Mouse (Mus musculus): ENCODE data around the gene Syn3. TPM values are rescaled to one million over a fixed set of nuclear protein-coding genes. Genes with fewer than 3 reads are reported as not detected.
A peak's percentile ranks its signal among the peaks of the same experiment; 100 is the strongest.

The Syn3 gene
- polyA plus RNA-seq, 1 experiment: 2.6 TPM

DNA sequence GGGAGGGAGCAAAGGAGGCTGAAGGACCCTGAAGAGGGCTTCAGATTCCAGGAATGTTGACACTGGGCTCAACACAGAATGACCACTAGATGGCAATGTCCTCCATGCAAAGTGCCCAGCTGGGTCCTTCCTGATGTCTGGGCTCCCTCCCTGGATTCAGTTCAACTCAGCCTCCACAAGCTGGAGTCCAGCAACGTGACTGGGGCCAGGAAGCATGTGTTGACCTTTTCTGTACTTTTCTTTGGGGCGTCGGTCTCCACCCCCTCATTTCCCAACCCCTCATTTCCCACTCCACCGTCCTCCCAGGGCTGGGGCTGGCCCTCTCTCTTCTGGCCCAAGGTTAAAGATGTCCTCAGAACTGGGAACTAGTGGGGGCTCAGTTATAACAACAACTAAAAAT, 433.8 kb downstream of the Syn3 start:
- TF ChIP-seq POLR2A (IDR thresholded peaks at IDR 0.05; ENCODE audit: insufficient read depth, low read length) (no peak), EP300 (IDR thresholded peaks at IDR 0.05; ENCODE audit: insufficient read depth, low read depth, low read length) (no peak), CTCF (IDR thresholded peaks at IDR 0.05; ENCODE audit: low read depth, low read length) (peak; percentile 85)
- H3K4me3 ChIP-seq (ENCODE audit: low read depth, low read length): no peak overlapping the region
- H3K9me3 ChIP-seq (replicated peaks; ENCODE audit: control insufficient read depth, insufficient read depth, low read length, poor library complexity, severe bottlenecking): no peaks in the 10 kb centered on the region
- H3K4me1 ChIP-seq (ENCODE audit: control insufficient read depth, insufficient read depth, low read length): no peaks in the 10 kb centered on the region
- no peaks in the 10 kb centered on the region for H3K27me3 ChIP-seq (ENCODE audit: control insufficient read depth, insufficient read depth, low read length, poor library complexity, severe bottlenecking)
- H3K9ac ChIP-seq (ENCODE audit: low read depth, poor library complexity, severe bottlenecking): no peak overlapping the region
- no peak overlapping the region for H3K27ac ChIP-seq (ENCODE audit: insufficient read depth, low read length)
- H3K36me3 ChIP-seq (ENCODE audit: control insufficient read depth, insufficient read depth, low read length, poor library complexity, severe bottlenecking): no peaks in the 10 kb centered on the region

DNA sequence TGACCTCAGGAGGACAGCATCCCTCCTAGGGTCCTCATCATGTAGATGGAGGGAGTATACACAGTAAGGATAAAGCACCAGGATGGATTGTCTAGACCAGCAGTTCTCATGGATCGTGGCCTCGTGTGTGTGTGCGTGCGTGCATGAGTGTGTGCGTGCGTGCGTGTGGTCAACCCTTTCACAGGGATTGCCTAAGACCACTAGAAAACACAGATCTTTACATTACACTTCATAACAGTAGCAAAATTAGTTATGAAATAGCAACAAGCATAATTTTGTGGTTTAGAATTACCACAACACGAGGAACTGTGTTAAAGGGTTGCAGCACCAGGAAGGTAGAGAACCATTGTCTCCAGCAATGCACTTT, 435.7 kb downstream of the Syn3 start:
- no peaks in the 10 kb centered on the region for H3K9me3 ChIP-seq (replicated peaks; ENCODE audit: control insufficient read depth, insufficient read depth, low read length, poor library complexity, severe bottlenecking)
- H3K4me1 ChIP-seq (ENCODE audit: control insufficient read depth, insufficient read depth, low read length): no peaks in the 10 kb centered on the region
- H3K9ac ChIP-seq (ENCODE audit: low read depth, poor library complexity, severe bottlenecking): no peak overlapping the region
- H3K36me3 ChIP-seq (ENCODE audit: control insufficient read depth, insufficient read depth, low read length, poor library complexity, severe bottlenecking): no peaks in the 10 kb centered on the region
- H3K27me3 ChIP-seq (ENCODE audit: control insufficient read depth, insufficient read depth, low read length, poor library complexity, severe bottlenecking): no peaks in the 10 kb centered on the region
- no peak overlapping the region for H3K27ac ChIP-seq (ENCODE audit: insufficient read depth, low read length)
- no peak overlapping the region for H3K4me3 ChIP-seq (ENCODE audit: low read depth, low read length)
- no peak for TF ChIP-seq CTCF (IDR thresholded peaks at IDR 0.05; ENCODE audit: low read depth, low read length)
- no peak for TF ChIP-seq POLR2A (IDR thresholded peaks at IDR 0.05; ENCODE audit: insufficient read depth, low read length)
- no peak for TF ChIP-seq EP300 (IDR thresholded peaks at IDR 0.05; ENCODE audit: insufficient read depth, low read depth, low read length)

- no peak overlapping the region for H3K27ac ChIP-seq (ENCODE audit: insufficient read depth, low read length)
- H3K36me3 ChIP-seq (ENCODE audit: control insufficient read depth, insufficient read depth, low read length, poor library complexity, severe bottlenecking): no peaks in the 10 kb centered on the region
- no peaks in the 10 kb centered on the region for H3K4me1 ChIP-seq (ENCODE audit: control insufficient read depth, insufficient read depth, low read length)
- TF ChIP-seq EP300 (IDR thresholded peaks at IDR 0.05; ENCODE audit: insufficient read depth, low read depth, low read length) (no peak), POLR2A (IDR thresholded peaks at IDR 0.05; ENCODE audit: insufficient read depth, low read length) (no peak), CTCF (IDR thresholded peaks at IDR 0.05; ENCODE audit: low read depth, low read length) (no peak)
- H3K27me3 ChIP-seq (ENCODE audit: control insufficient read depth, insufficient read depth, low read length, poor library complexity, severe bottlenecking): no peaks in the 10 kb centered on the region
- no peaks in the 10 kb centered on the region for H3K9me3 ChIP-seq (replicated peaks; ENCODE audit: control insufficient read depth, insufficient read depth, low read length, poor library complexity, severe bottlenecking)
- no peak overlapping the region for H3K9ac ChIP-seq (ENCODE audit: low read depth, poor library complexity, severe bottlenecking)
- H3K4me3 ChIP-seq (ENCODE audit: low read depth, low read length): no peak overlapping the region
Observed at GRCm38 (mm10) chr10:86062261-86063017, 436.3 kb downstream of the Syn3 start.

DNA sequence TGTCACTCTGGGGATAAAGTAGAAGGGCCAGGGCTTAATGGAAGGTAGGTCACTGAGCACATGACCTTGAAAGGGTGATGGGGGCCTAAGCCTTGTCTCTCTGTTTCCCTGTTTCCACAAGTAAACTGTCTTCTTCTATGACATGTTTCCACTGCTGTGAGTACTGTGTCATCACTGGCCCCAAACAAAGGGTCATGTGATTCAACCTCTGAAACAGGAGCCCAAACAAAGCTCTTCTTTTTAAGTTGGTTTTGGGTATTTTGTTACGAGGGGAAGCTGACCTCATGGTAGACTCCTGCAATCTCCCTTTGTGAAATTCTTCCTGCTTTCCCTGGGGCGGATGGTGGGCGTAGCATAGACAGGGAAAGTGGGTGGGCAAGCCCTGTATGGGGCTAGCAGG, 438.4 kb downstream of the Syn3 start:
- Histone ChIP-seq H3K9me3 (replicated peaks; ENCODE audit: control insufficient read depth, insufficient read depth, low read length, poor library complexity, severe bottlenecking) (no peaks in the 10 kb centered on the region), H3K4me3 (ENCODE audit: low read depth, low read length) (no peak overlapping the region), H3K27me3 (ENCODE audit: control insufficient read depth, insufficient read depth, low read length, poor library complexity, severe bottlenecking) (no peaks in the 10 kb centered on the region), H3K27ac (ENCODE audit: insufficient read depth, low read length) (no peak overlapping the region), H3K9ac (ENCODE audit: low read depth, poor library complexity, severe bottlenecking) (no peak overlapping the region), H3K4me1 (ENCODE audit: control insufficient read depth, insufficient read depth, low read length) (no peaks in the 10 kb centered on the region), H3K36me3 (ENCODE audit: control insufficient read depth, insufficient read depth, low read length, poor library complexity, severe bottlenecking) (no peaks in the 10 kb centered on the region)
- TF ChIP-seq CTCF (IDR thresholded peaks at IDR 0.05; ENCODE audit: low read depth, low read length) (no peak), EP300 (IDR thresholded peaks at IDR 0.05; ENCODE audit: insufficient read depth, low read depth, low read length) (no peak), POLR2A (IDR thresholded peaks at IDR 0.05; ENCODE audit: insufficient read depth, low read length) (no peak)

DNA sequence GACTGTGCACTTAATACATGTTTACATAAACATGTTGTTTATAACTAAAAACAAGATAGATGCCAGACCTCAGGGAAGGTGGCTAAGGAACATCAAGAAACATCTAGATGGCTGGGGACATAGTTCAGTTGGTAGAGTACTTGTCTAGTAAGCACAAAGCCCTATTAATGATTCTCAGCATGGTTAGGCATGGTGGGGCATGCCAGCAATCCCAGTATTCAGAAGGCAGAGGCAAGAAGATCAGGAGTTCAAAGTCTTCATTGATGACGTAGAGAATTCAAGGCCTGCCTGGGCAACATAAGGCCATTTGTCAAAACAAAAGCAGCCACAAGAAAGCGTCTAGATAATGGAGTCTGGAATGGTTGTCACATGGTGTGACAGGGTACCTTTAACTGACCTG, 441.0 kb downstream of the Syn3 start:
- no peak overlapping the region for H3K4me3 ChIP-seq (ENCODE audit: low read depth, low read length)
- H3K27ac ChIP-seq (ENCODE audit: insufficient read depth, low read length): no peak overlapping the region
- no peaks in the 10 kb centered on the region for H3K27me3 ChIP-seq (ENCODE audit: control insufficient read depth, insufficient read depth, low read length, poor library complexity, severe bottlenecking)
- H3K36me3 ChIP-seq (ENCODE audit: control insufficient read depth, insufficient read depth, low read length, poor library complexity, severe bottlenecking): no peaks in the 10 kb centered on the region
- no peaks in the 10 kb centered on the region for H3K4me1 ChIP-seq (ENCODE audit: control insufficient read depth, insufficient read depth, low read length)
- H3K9me3 ChIP-seq (replicated peaks; ENCODE audit: control insufficient read depth, insufficient read depth, low read length, poor library complexity, severe bottlenecking): no peaks in the 10 kb centered on the region
- TF ChIP-seq EP300 (IDR thresholded peaks at IDR 0.05; ENCODE audit: insufficient read depth, low read depth, low read length) (no peak), POLR2A (IDR thresholded peaks at IDR 0.05; ENCODE audit: insufficient read depth, low read length) (no peak), CTCF (IDR thresholded peaks at IDR 0.05; ENCODE audit: low read depth, low read length) (no peak)
- no peak overlapping the region for H3K9ac ChIP-seq (ENCODE audit: low read depth, poor library complexity, severe bottlenecking)

DNA sequence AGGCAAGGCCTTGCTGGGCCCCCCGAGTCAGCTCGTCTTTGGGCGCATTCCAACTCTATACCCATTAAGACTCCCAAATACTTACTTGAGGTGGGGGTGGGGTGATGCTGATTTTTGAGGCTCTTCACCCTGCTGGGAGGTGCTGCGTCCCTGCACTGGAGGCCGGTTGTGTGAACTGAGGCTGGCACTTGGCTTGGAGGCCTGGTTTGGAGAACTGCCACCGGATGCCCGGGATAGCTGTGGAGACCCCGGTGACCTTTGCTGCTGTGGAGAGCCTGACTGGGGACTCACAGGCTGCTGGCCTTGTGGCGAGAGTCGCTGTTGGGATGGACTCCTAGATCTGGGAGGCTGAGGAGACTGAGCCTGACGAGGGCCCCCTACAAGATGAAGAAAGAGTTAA, 441.4 kb downstream of the Syn3 start:
- no peak overlapping the region for H3K9ac ChIP-seq (ENCODE audit: low read depth, poor library complexity, severe bottlenecking)
- H3K4me1 ChIP-seq (ENCODE audit: control insufficient read depth, insufficient read depth, low read length): no peaks in the 10 kb centered on the region
- no peaks in the 10 kb centered on the region for H3K36me3 ChIP-seq (ENCODE audit: control insufficient read depth, insufficient read depth, low read length, poor library complexity, severe bottlenecking)
- no peaks in the 10 kb centered on the region for H3K27me3 ChIP-seq (ENCODE audit: control insufficient read depth, insufficient read depth, low read length, poor library complexity, severe bottlenecking)
- no peaks in the 10 kb centered on the region for H3K9me3 ChIP-seq (replicated peaks; ENCODE audit: control insufficient read depth, insufficient read depth, low read length, poor library complexity, severe bottlenecking)
- H3K4me3 ChIP-seq (ENCODE audit: low read depth, low read length): no peak overlapping the region
- H3K27ac ChIP-seq (ENCODE audit: insufficient read depth, low read length): no peak overlapping the region
- TF ChIP-seq EP300 (IDR thresholded peaks at IDR 0.05; ENCODE audit: insufficient read depth, low read depth, low read length): no peak
- no peak for TF ChIP-seq CTCF (IDR thresholded peaks at IDR 0.05; ENCODE audit: low read depth, low read length)
- TF ChIP-seq POLR2A (IDR thresholded peaks at IDR 0.05; ENCODE audit: insufficient read depth, low read length): no peak

Measured in ES-Bruce4 (cell line).